Mouse (Mus musculus) liver, embryonic 13.5 days (tissue): ENCODE results near the gene Vps11. TPM values are rescaled to one million over a fixed set of nuclear protein-coding genes. Genes with fewer than 3 reads are reported as not detected.
"Not testable (repeated sequence)": the region's sequence is repeated elsewhere in the genome, so short reads cannot be mapped to it uniquely, and the experiment has no call there.

Experiments used
- ATAC-seq: fragments of 200-750 bp; cut with Nextera tagmentation; 2 replicates; pipeline ENCODE4 v1.8.0; 2017; ENCODE audit warnings: low read depth, mild to moderate bottlenecking, moderate number of reproducible peaks, moderate library complexity
- DNase-seq: peaks from one replicate; pipeline ENCODE4 v3.0.0; 2022
- H3K27ac ChIP-seq: fragments of 300-500 bp; sonication (generic); 2 replicates; pipeline ENCODE4 v1.5.1; 2015; ENCODE audit warnings: moderate library complexity, mild to moderate bottlenecking, inconsistent platforms
- H3K27me3 ChIP-seq: fragments of 300-500 bp; sonication (generic); 2 replicates; pipeline ENCODE4 v1.6.1; 2015; ENCODE audit warnings: mild to moderate bottlenecking, inconsistent platforms
- H3K36me3 ChIP-seq: fragments of 300-500 bp; sonication (generic); 2 replicates; pipeline ENCODE4 v1.6.1; 2015; ENCODE audit warnings: mild to moderate bottlenecking, inconsistent platforms
- H3K4me1 ChIP-seq: fragments of 300-500 bp; sonication (generic); replicated peaks from 2 replicates; pipeline ENCODE4 v1.6.1; 2015; ENCODE audit warnings: inconsistent platforms
- H3K4me2 ChIP-seq: fragments of 300-500 bp; sonication (generic); 2 replicates; pipeline ENCODE4 v1.6.1; 2015; ENCODE audit warnings: inconsistent platforms, mild to moderate bottlenecking, moderate library complexity
- H3K4me3 ChIP-seq: fragments of 300-500 bp; sonication (generic); replicated peaks from 2 replicates; pipeline ENCODE4 v1.5.1; 2015; ENCODE audit warnings: mild to moderate bottlenecking, inconsistent platforms
- H3K9ac ChIP-seq: fragments of 300-500 bp; sonication (generic); 2 replicates; pipeline ENCODE4 v1.6.1; 2015; ENCODE audit warnings: mild to moderate bottlenecking, inconsistent platforms
- H3K9me3 ChIP-seq: fragments of 300-500 bp; sonication (generic); replicated peaks from 2 replicates; pipeline ENCODE4 v1.6.1; 2016; ENCODE audit warnings: inconsistent platforms
- WGBS: fragments of 180-500 bp; shearing (Covaris S2); methylation state at CpG from one replicate; pipeline ENCODE4 v1.1.7; 2015; ENCODE audit not compliant: insufficient replicate concordance; 5-methylcytosine and 5-hydroxymethylcytosine counted together
- polyA plus RNA-seq: library from polyadenylated mRNA; unstranded; fragments of >200 nt; fragmentation: Nextera tagmentation; extraction: Ambion mirVana; gene quantifications from 2 replicates; pipeline ENCODE4 v1.2.1, GENCODE M21; 2015

Gene Vps11
- polyA plus RNA-seq, 1 experiment from 2014 or later = 14.8 TPM

GRCm38 (mm10) chr9:44323656-44324055, 37.8 kb downstream of the Vps11 start:
- not testable (repeated sequence) for H3K27me3 ChIP-seq, H3K27ac ChIP-seq, DNase-seq, H3K9me3 ChIP-seq, H3K4me2 ChIP-seq, H3K9ac ChIP-seq, H3K4me3 ChIP-seq, ATAC-seq, H3K36me3 ChIP-seq
- peaks cover 60% of the 10 kb centered on the region for H3K4me1 ChIP-seq
- WGBS = 63% methylated on average over 4 of the region's 4 CpGs

GRCm38 (mm10) chr9:44320799-44321133, 40.7 kb downstream of the Vps11 start:
- peaks cover 58% of the 10 kb centered on the region for H3K4me1 ChIP-seq
- peak overlapping the region; percentile 69 for H3K9ac ChIP-seq
- peak overlapping the region; percentile 99 for H3K4me3 ChIP-seq
- ATAC-seq = no peak
- peak overlapping the region; percentile 92 for H3K4me2 ChIP-seq
- H3K27ac ChIP-seq = peak overlapping the region; percentile 85
- no peaks in the 10 kb centered on the region for H3K27me3 ChIP-seq
- WGBS = 24% methylated on average over 6 of the region's 6 CpGs
- H3K36me3 ChIP-seq = peaks cover 21% of the 10 kb centered on the region
- no peak for DNase-seq
- H3K9me3 ChIP-seq = no peaks in the 10 kb centered on the region

- H3K9ac ChIP-seq = peak within 1 kb of the TSS; percentile 99
- peak within 1 kb of the TSS; percentile 91 for H3K27ac ChIP-seq
- H3K4me3 ChIP-seq = peak within 1 kb of the TSS; percentile 99
- under 1% methylated on average over 67 of the region's 67 CpGs for WGBS
- no peaks in the 10 kb centered on the region for H3K9me3 ChIP-seq
- peak; percentile 96 for ATAC-seq
- H3K36me3 ChIP-seq = peaks cover 27% of the 10 kb centered on the region
- no peaks in the 10 kb centered on the region for H3K27me3 ChIP-seq
- peaks cover 55% of the 10 kb centered on the region for H3K4me1 ChIP-seq
- DNase-seq = peak; percentile 88
- H3K4me2 ChIP-seq = peak within 1 kb of the TSS; percentile 92
These were observed 41.3 kb downstream of the Vps11 start, which contains the start of gene C2cd2l for GRCm38 (mm10) chr9:44319887-44320798. Gene C2cd2l, minus strand, starts transcription at chr9:44320285.

- no peak for DNase-seq
- Histone ChIP-seq H3K4me3 (peak overlapping the region; percentile 99), H3K4me1 (peaks cover 47% of the 10 kb centered on the region), H3K9me3 (no peaks in the 10 kb centered on the region), H3K9ac (peak overlapping the region; percentile 99), H3K27me3 (no peaks in the 10 kb centered on the region), H3K27ac (peak overlapping the region; percentile 91), H3K4me2 (peak overlapping the region; percentile 92), H3K36me3 (peaks cover 36% of the 10 kb centered on the region)
- ATAC-seq = no peak
- 3% methylated on average over 37 of the region's 37 CpGs for WGBS
These were observed 42.2 kb downstream of the Vps11 start for GRCm38 (mm10) chr9:44319105-44319886.

- ATAC-seq = no peak
- Histone ChIP-seq H3K4me2 (peak overlapping the region; percentile 92), H3K9me3 (no peaks in the 10 kb centered on the region), H3K36me3 (peaks cover 41% of the 10 kb centered on the region), H3K27ac (peak overlapping the region; percentile 91), H3K9ac (peak overlapping the region; percentile 99), H3K27me3 (no peaks in the 10 kb centered on the region), H3K4me1 (peaks cover 45% of the 10 kb centered on the region), H3K4me3 (peak overlapping the region; percentile 99)
- 30% methylated on average over 3 of the region's 3 CpGs for WGBS
- DNase-seq = no peak
These were observed 42.7 kb downstream of the Vps11 start for GRCm38 (mm10) chr9:44318826-44319095.

- H3K4me3 ChIP-seq = peak overlapping the region; percentile 99
- ATAC-seq (no peak), DNase-seq (no peak)
- H3K27me3 ChIP-seq = no peaks in the 10 kb centered on the region
- H3K4me1 ChIP-seq = peaks cover 45% of the 10 kb centered on the region
- H3K9ac ChIP-seq = peak overlapping the region; percentile 99
- H3K9me3 ChIP-seq = no peaks in the 10 kb centered on the region
- 54% methylated on average over 5 of the region's 5 CpGs for WGBS
- H3K27ac ChIP-seq = peak overlapping the region; percentile 91
- peak overlapping the region; percentile 92 for H3K4me2 ChIP-seq
- peaks cover 46% of the 10 kb centered on the region for H3K36me3 ChIP-seq
These were observed 43.2 kb downstream of the Vps11 start for GRCm38 (mm10) chr9:44318076-44318825.

GRCm38 (mm10) chr9:44317452-44317851, 44.0 kb downstream of the Vps11 start:
- DNase-seq (no peak), ATAC-seq (no peak)
- Histone ChIP-seq H3K9ac (peak overlapping the region; percentile 99), H3K9me3 (no peaks in the 10 kb centered on the region), H3K4me1 (peaks cover 45% of the 10 kb centered on the region), H3K27me3 (no peaks in the 10 kb centered on the region), H3K4me2 (peak overlapping the region; percentile 92), H3K4me3 (peak overlapping the region; percentile 99), H3K27ac (no peak overlapping the region), H3K36me3 (peaks cover 54% of the 10 kb centered on the region)
- WGBS = 82% methylated on average over 4 of the region's 4 CpGs

GRCm38 (mm10) chr9:44314910-44315309, 46.6 kb downstream of the Vps11 start:
- peaks cover 50% of the 10 kb centered on the region for H3K4me1 ChIP-seq
- no peak overlapping the region for H3K4me3 ChIP-seq
- DNase-seq (no peak), ATAC-seq (no peak)
- H3K36me3 ChIP-seq = peaks cover 77% of the 10 kb centered on the region
- no peaks in the 10 kb centered on the region for H3K9me3 ChIP-seq
- no peak overlapping the region for H3K4me2 ChIP-seq
- H3K27ac ChIP-seq = no peak overlapping the region
- H3K9ac ChIP-seq = no peak overlapping the region
- WGBS = 95% methylated on average over 18 of the region's 18 CpGs
- no peaks in the 10 kb centered on the region for H3K27me3 ChIP-seq

- ATAC-seq (no peak), DNase-seq (no peak)
- H3K27me3 ChIP-seq = no peaks in the 10 kb centered on the region
- no peaks in the 10 kb centered on the region for H3K9me3 ChIP-seq
- no peak overlapping the region for H3K4me3 ChIP-seq
- no peak overlapping the region for H3K9ac ChIP-seq
- WGBS = 85% methylated on average over 4 of the region's 4 CpGs
- no peak overlapping the region for H3K27ac ChIP-seq
- H3K4me1 ChIP-seq = peaks cover 55% of the 10 kb centered on the region
- H3K4me2 ChIP-seq = no peak overlapping the region
- peaks cover 77% of the 10 kb centered on the region for H3K36me3 ChIP-seq
These were observed 47.3 kb downstream of the Vps11 start for GRCm38 (mm10) chr9:44314257-44314547.

- Histone ChIP-seq H3K9ac (no peak overlapping the region), H3K4me3 (no peak overlapping the region), H3K36me3 (peaks cover 77% of the 10 kb centered on the region), H3K27me3 (no peaks in the 10 kb centered on the region), H3K4me1 (peaks cover 51% of the 10 kb centered on the region), H3K27ac (no peak overlapping the region), H3K4me2 (no peak overlapping the region), H3K9me3 (no peaks in the 10 kb centered on the region)
- 83% methylated on average over 19 of the region's 19 CpGs for WGBS
- ATAC-seq (no peak), DNase-seq (no peak)
These were observed 47.8 kb downstream of the Vps11 start for GRCm38 (mm10) chr9:44313476-44314256.
